Comparison of ENCODE assay signal across 15 mouse cellular contexts in the genomic region with DNA sequence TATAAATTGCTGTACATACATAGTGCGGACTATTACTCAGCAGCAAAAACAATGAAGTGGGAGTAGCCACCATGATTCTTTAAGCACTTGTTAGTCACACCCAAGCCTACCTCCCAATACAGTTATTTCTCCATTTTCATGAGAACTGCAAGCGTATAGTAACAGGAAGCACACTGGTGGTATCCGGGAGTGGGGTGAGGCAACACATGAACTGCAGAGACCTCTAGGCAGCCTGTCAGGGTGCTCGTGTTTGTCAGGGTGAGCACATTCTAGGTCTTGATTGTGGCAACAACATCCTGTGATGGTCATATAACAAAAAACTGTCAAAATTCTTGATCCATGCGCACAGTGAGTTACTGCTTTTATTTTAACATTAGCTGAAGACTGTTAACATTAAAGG.
A peak's percentile ranks its signal among the peaks of the same experiment; 100 is the strongest.
DNase-seq lines count a peak whose midpoint lies in the region; ATAC-seq and TF ChIP-seq lines count a peak whose summit lies in the region.
"Had no signal": no experiment of that assay in that cellular context is flagged by ENCODE, and none has a peak within 500 bp of the region (broad histone marks: within the 10 kb centered on the region; RNA-seq: fewer than 3 reads in every experiment).

No protein-coding gene starts in this region.

- H3K4me1 ChIP-seq in spleen, adult 2 months (ENCODE audit: control insufficient read depth, insufficient read depth, insufficient read length) = peaks cover 3% of the 10 kb centered on the region; the same call in 1 of the 2 replicates
- no peaks in the 10 kb centered on the region for H3K4me1 ChIP-seq in midbrain, embryonic 11.5 days (ENCODE audit: control insufficient read depth, insufficient read depth, low read length)
- no peaks in the 10 kb centered on the region for H3K4me1 ChIP-seq in midbrain, embryonic 13.5 days (replicated peaks)
- H3K4me1 ChIP-seq in forebrain, embryonic 13.5 days = no peaks in the 10 kb centered on the region
- H3K4me1 ChIP-seq: forebrain, embryonic 12.5 days had no signal

- no peaks in the 10 kb centered on the region for H3K9me3 ChIP-seq in midbrain, embryonic 11.5 days (ENCODE audit: control insufficient read depth, low read length)
- H3K9me3 ChIP-seq in midbrain, embryonic 13.5 days = no peaks in the 10 kb centered on the region
- no peaks in the 10 kb centered on the region for H3K9me3 ChIP-seq in forebrain, embryonic 13.5 days (replicated peaks)
- H3K9me3 ChIP-seq: forebrain, embryonic 12.5 days; lung, embryonic 15.5 days had no signal

- H3K27me3 ChIP-seq in spleen, adult 2 months (ENCODE audit: control insufficient read depth, insufficient read depth, low read length) = no peaks in the 10 kb centered on the region
- no peaks in the 10 kb centered on the region for H3K27me3 ChIP-seq in midbrain, embryonic 11.5 days (ENCODE audit: control insufficient read depth, insufficient read depth, low read length)
- no peaks in the 10 kb centered on the region for H3K27me3 ChIP-seq in midbrain, embryonic 13.5 days
- no peaks in the 10 kb centered on the region for H3K27me3 ChIP-seq in forebrain, embryonic 13.5 days
- H3K27me3 ChIP-seq: CH12.LX; forebrain, embryonic 12.5 days; lung, embryonic 15.5 days had no signal

- peaks cover 13% of the 10 kb centered on the region for H3K36me3 ChIP-seq in spleen, adult 2 months (ENCODE audit: control insufficient read depth, insufficient read depth, low read length)
- H3K36me3 ChIP-seq in midbrain, embryonic 11.5 days (ENCODE audit: control insufficient read depth, insufficient read depth, low read length) = no peaks in the 10 kb centered on the region
- H3K36me3 ChIP-seq in midbrain, embryonic 13.5 days = no peaks in the 10 kb centered on the region
- no peaks in the 10 kb centered on the region for H3K36me3 ChIP-seq in forebrain, embryonic 13.5 days (ENCODE audit: poor library complexity, severe bottlenecking)

- TF ChIP-seq POLR2A in spleen, adult 2 months (IDR thresholded peaks at IDR 0.05; ENCODE audit: low read depth, low read length) = no peak

- no peak overlapping the region for H3K9ac ChIP-seq in midbrain, embryonic 11.5 days (ENCODE audit: low read length)
- H3K9ac ChIP-seq in midbrain, embryonic 13.5 days (replicated peaks) = no peak overlapping the region
- no peak overlapping the region for H3K9ac ChIP-seq in forebrain, embryonic 13.5 days
- H3K9ac ChIP-seq: forebrain, embryonic 12.5 days; lung, embryonic 15.5 days had no signal

- WGBS in spleen, adult 2 months = 58% methylated on average over 5 of the region's 5 CpGs
- WGBS in midbrain, embryonic 11.5 days = 93% methylated on average over 5 of the region's 5 CpGs
- WGBS in midbrain, embryonic 13.5 days = 97% methylated on average over 5 of the region's 5 CpGs
- WGBS in forebrain, embryonic 13.5 days = 92% methylated on average over 5 of the region's 5 CpGs

- peak; percentile 96 to 97 for ATAC-seq in hematopoietic stem cell, adult 5-6 weeks (replicated peaks in 1 of 2; ENCODE audit: insufficient read depth in 1 of 2, low FRiP score in 2 of 2, low TSS enrichment in 1 of 2, low read depth in 1 of 2, poor library complexity in 2 of 2, severe bottlenecking in 2 of 2)
- ATAC-seq in megakaryocyte progenitor cell, adult 5-6 weeks (replicated peaks; ENCODE audit: poor library complexity) = peak; percentile 96
- ATAC-seq in midbrain, embryonic 11.5 days (ENCODE audit: low FRiP score) = no peak
- no peak for ATAC-seq in midbrain, embryonic 13.5 days
- no peak for ATAC-seq in forebrain, embryonic 13.5 days
- ATAC-seq: intestine, postnatal 0 days had no signal

- TF ChIP-seq CTCF in spleen, adult 2 months (IDR thresholded peaks at IDR 0.05; ENCODE audit: extremely low read depth, insufficient read depth, insufficient read length, insufficient replicate concordance) = no peak

- no peak overlapping the region for H3K4me2 ChIP-seq in midbrain, embryonic 11.5 days
- no peak overlapping the region for H3K4me2 ChIP-seq in midbrain, embryonic 13.5 days (replicated peaks)
- no peak overlapping the region for H3K4me2 ChIP-seq in forebrain, embryonic 13.5 days
- H3K4me2 ChIP-seq: forebrain, embryonic 12.5 days; heart, embryonic 11.5 days; lung, embryonic 15.5 days had no signal

- peak overlapping the region; percentile 60; the same call in 1 of the 2 replicates for H3K27ac ChIP-seq in spleen, adult 2 months (ENCODE audit: insufficient read depth, low read length)
- no peak overlapping the region for H3K27ac ChIP-seq in midbrain, embryonic 11.5 days (ENCODE audit: low read depth, low read length)
- H3K27ac ChIP-seq in midbrain, embryonic 13.5 days = no peak overlapping the region
- H3K27ac ChIP-seq in forebrain, embryonic 13.5 days = no peak overlapping the region
- H3K27ac ChIP-seq: forebrain, embryonic 12.5 days; lung, embryonic 15.5 days had no signal

- no peak overlapping the region for H3K4me3 ChIP-seq in spleen, adult 2 months (ENCODE audit: extremely low read depth, insufficient read depth, insufficient read length)
- H3K4me3 ChIP-seq in midbrain, embryonic 11.5 days (ENCODE audit: low read depth, low read length) = no peak overlapping the region
- no peak overlapping the region for H3K4me3 ChIP-seq in midbrain, embryonic 13.5 days (replicated peaks)
- no peak overlapping the region for H3K4me3 ChIP-seq in forebrain, embryonic 13.5 days
- H3K4me3 ChIP-seq: forebrain, embryonic 12.5 days; lung, embryonic 15.5 days had no signal

- DNase-seq in spleen, adult 2 months (ENCODE audit: low read depth in 1 of 2, low spot score in 2 of 2) = peak in 1 of 2 experiments; percentile 33
- DNase-seq in spleen, postnatal 10 days (ENCODE audit: low spot score in 2 of 2) = no peak
- DNase-seq in midbrain, embryonic 11.5 days (ENCODE audit: low spot score, missing footprints) = no peak
- DNase-seq: cerebellum, postnatal 10 days; gastrocnemius, postnatal 10 days; heart, postnatal 4 days had no signal

Comparison
In these comparisons a context has a peak if more than half of its experiments do, and no peak if none do; other contexts are left out.
1. ATAC-seq: peak in hematopoietic stem cell, adult 5-6 weeks (2 of 2) and megakaryocyte progenitor cell, adult 5-6 weeks (single experiment); none in midbrain, embryonic 11.5 days (single experiment), midbrain, embryonic 13.5 days (single experiment) and forebrain, embryonic 13.5 days (single experiment).